In genomic region chr7:27222538-27222937, GRCm38 (mm10) we compare ENCODE assay signal across 21 mouse cellular contexts. TPM values are rescaled to one million over a fixed set of nuclear protein-coding genes. Genes with fewer than 3 reads are reported as not detected.
A peak's percentile ranks its signal among the peaks of the same experiment; 100 is the strongest.
DNase-seq lines count a peak whose midpoint lies in the region; ATAC-seq and TF ChIP-seq lines count a peak whose summit lies in the region.
"Had no signal": no experiment of that assay in that cellular context is flagged by ENCODE, and none has a peak within 500 bp of the region (broad histone marks: within the 10 kb centered on the region; RNA-seq: fewer than 3 reads in every experiment).

No protein-coding gene starts in this region.

- H3K9me3 ChIP-seq in MEL (replicated peaks; ENCODE audit: insufficient read depth, low read length) = no peaks in the 10 kb centered on the region
- H3K9me3 ChIP-seq in liver, embryonic 15.5 days (replicated peaks) = no peaks in the 10 kb centered on the region
- H3K9me3 ChIP-seq: embryonic facial prominence, embryonic 13.5 days; forebrain, embryonic 12.5 days; G1E; heart, embryonic 10.5 days; hindbrain, embryonic 13.5 days had no signal

- peak overlapping the region; percentile 10; the same call in 1 of the 2 replicates for H3K4me2 ChIP-seq in liver, embryonic 15.5 days
- H3K4me2 ChIP-seq: embryonic facial prominence, embryonic 13.5 days; forebrain, embryonic 12.5 days; hindbrain, embryonic 13.5 days had no signal

- H3K27ac ChIP-seq in MEL (ENCODE audit: control insufficient read depth, low read depth, low read length) = no peak overlapping the region
- H3K27ac ChIP-seq in liver, embryonic 15.5 days (replicated peaks) = no peak overlapping the region
- H3K27ac ChIP-seq: embryonic facial prominence, embryonic 13.5 days; forebrain, embryonic 12.5 days; hindbrain, embryonic 13.5 days; hindbrain, postnatal 0 days had no signal

- peak; percentile 18; the same call in 1 of the 2 replicates for ATAC-seq in liver, embryonic 15.5 days (ENCODE audit: insufficient read depth)
- ATAC-seq: forebrain, embryonic 16.5 days; hindbrain, postnatal 0 days had no signal

- no peak overlapping the region for H3K4me3 ChIP-seq in MEL (ENCODE audit: control insufficient read depth in 1 of 2, insufficient read depth in 1 of 2, low read depth in 2 of 2, low read length in 2 of 2)
- no peak overlapping the region for H3K4me3 ChIP-seq in liver, embryonic 15.5 days (replicated peaks)
- H3K4me3 ChIP-seq: embryonic facial prominence, embryonic 13.5 days; forebrain, embryonic 12.5 days; heart, embryonic 10.5 days; hindbrain, embryonic 13.5 days had no signal

- no peak overlapping the region for H3K9ac ChIP-seq in MEL (ENCODE audit: control insufficient read depth, low read depth, low read length, poor library complexity, severe bottlenecking)
- H3K9ac ChIP-seq in liver, embryonic 15.5 days = no peak overlapping the region
- H3K9ac ChIP-seq: forebrain, embryonic 12.5 days had no signal

- no peak for TF ChIP-seq EP300 in MEL (IDR thresholded peaks at IDR 0.05; ENCODE audit: low read depth in 1 of 2, low read length in 2 of 2)

- WGBS in liver, embryonic 15.5 days (ENCODE audit: insufficient replicate concordance) = 28% methylated on average over 1 of the region's 1 CpGs

- TF ChIP-seq CTCF in MEL (IDR thresholded peaks at IDR 0.05 in 2 of 3, conservative IDR thresholded peaks at IDR 0.05 in 1 of 3; ENCODE audit: control insufficient read depth in 1 of 3, insufficient read depth in 1 of 3, low read depth in 2 of 3, low read length in 3 of 3, poor library complexity in 1 of 3, severe bottlenecking in 1 of 3) = no peak

- TF ChIP-seq POLR2A in MEL (IDR thresholded peaks at IDR 0.05; ENCODE audit: control insufficient read depth in 1 of 2, insufficient read depth in 1 of 2, low read depth in 1 of 2, low read length in 2 of 2, poor library complexity in 1 of 2) = no peak

- peaks cover 3% of the 10 kb centered on the region; the same call in 1 of the 2 replicates for H3K79me2 ChIP-seq in MEL (ENCODE audit: control insufficient read depth, insufficient read depth, low read length, poor library complexity)

- no peaks in the 10 kb centered on the region for H3K27me3 ChIP-seq in MEL (ENCODE audit: control insufficient read depth in 1 of 2, insufficient read depth in 2 of 2, low read length in 2 of 2)
- H3K27me3 ChIP-seq in liver, embryonic 15.5 days = no peaks in the 10 kb centered on the region
- H3K27me3 ChIP-seq: embryonic facial prominence, embryonic 13.5 days; forebrain, embryonic 12.5 days; hindbrain, embryonic 13.5 days; Patski had no signal

- H3K4me1 ChIP-seq in MEL (ENCODE audit: control insufficient read depth in 1 of 2, insufficient read depth in 2 of 2, low read length in 2 of 2) = peaks cover 2 to 19% of the 10 kb centered on the region in 2 experiments
- peaks cover 64% of the 10 kb centered on the region for H3K4me1 ChIP-seq in liver, embryonic 15.5 days (replicated peaks)

- peak; percentile 33 for DNase-seq in ES-CJ7 (ENCODE audit: low read depth, low spot score)
- peak; percentile 23 for DNase-seq in MEL (ENCODE audit: low read depth, low spot score)
- peak; percentile 48 for DNase-seq in c-Kit-positive CD71-positive TER-119-negative erythroid progenitor cells, embryonic 14.5 days (ENCODE audit: low read depth)
- no peak for DNase-seq in T-cell, adult 2 months (ENCODE audit: low spot score)
- no peak for DNase-seq in ovary, postnatal 36 days (ENCODE audit: low spot score)
- DNase-seq in ovary, adult 18-20 months (ENCODE audit: low spot score) = no peak
- DNase-seq: adrenal gland, postnatal 10 days; cerebellum, adult 2 months; cerebellum, postnatal 25 days; gastrocnemius, postnatal 10 days; heart, adult 18-20 months; heart, postnatal 14 days had no signal

- H3K36me3 ChIP-seq in MEL (ENCODE audit: control insufficient read depth in 1 of 2, insufficient read depth in 2 of 2, low read length in 2 of 2) = peaks cover 0 to 9% of the 10 kb centered on the region in 2 experiments; a peak in 2 of 4 replicates
- H3K36me3 ChIP-seq in liver, embryonic 15.5 days (replicated peaks) = 0 out of 2 replicates have a peak, but pooled peaks cover 3% of the 10 kb centered on the region

- TF ChIP-seq RAD21 in MEL (IDR thresholded peaks at IDR 0.05; ENCODE audit: low read depth, low read length) = no peak

TF ChIP-seq in MEL, 35 proteins besides CTCF, POLR2A, EP300 and RAD21:
- TF ChIP-seq CHD1 (IDR thresholded peaks at IDR 0.05; ENCODE audit: low read depth, low read length) = no peak

RNA-seq across cellular contexts. Expression of gene Itpkc, which starts 5.9 kb away (rescaled TPM):
- total RNA-seq in MEL (2012; rRNA removed) = 5.1 and 6.8 TPM in 2 replicates
- polyA plus RNA-seq in MEL (2012; ENCODE audit: insufficient read depth in 1 of 2, insufficient read length in 2 of 2, low read depth in 1 of 2, low replicate concordance in 2 of 2, missing spikeins in 1 of 2) = 1 to 10 TPM in 1 of 2 experiments, not detected in 1; 6.3 TPM
- 1.7 and 2.1 TPM in 2 replicates for polyA plus RNA-seq in liver, embryonic 15.5 days (2015; fragmentation: Nextera tagmentation; extraction: Ambion mirVana)

RNA-seq across cellular contexts. Expression of gene Coq8b, which starts 10.3 kb away (rescaled TPM):
- total RNA-seq in MEL (2012; rRNA removed) = 12.5 and 13.8 TPM in 2 replicates
- 10 to 100 TPM in 1 of 2 experiments, not detected in 1; 22.7 TPM for polyA plus RNA-seq in MEL (2012; ENCODE audit: insufficient read depth in 1 of 2, insufficient read length in 2 of 2, low read depth in 1 of 2, low replicate concordance in 2 of 2, missing spikeins in 1 of 2)
- polyA plus RNA-seq in liver, embryonic 15.5 days (2015; fragmentation: Nextera tagmentation; extraction: Ambion mirVana) = 23.8 and 26.5 TPM in 2 replicates

RNA-seq across cellular contexts. Expression of gene Snrpa, which starts 26.5 kb away (rescaled TPM):
- total RNA-seq in MEL (2012; rRNA removed) = 128 and 139 TPM in 2 replicates
- polyA plus RNA-seq in MEL (2012; ENCODE audit: insufficient read depth in 1 of 2, insufficient read length in 2 of 2, low read depth in 1 of 2, low replicate concordance in 2 of 2, missing spikeins in 1 of 2) = 100 to 1,000 TPM in 1 of 2 experiments, not detected in 1; 310 TPM
- polyA plus RNA-seq in liver, embryonic 15.5 days (2015; fragmentation: Nextera tagmentation; extraction: Ambion mirVana) = 79.3 and 89.6 TPM in 2 replicates

RNA-seq across cellular contexts. Expression of gene BC024978, which starts 27.0 kb away (rescaled TPM):
- total RNA-seq in MEL (2012; rRNA removed) = 1.6 and 2.1 TPM in 2 replicates
- polyA plus RNA-seq in MEL (2012; ENCODE audit: insufficient read depth in 1 of 2, insufficient read length in 2 of 2, low read depth in 1 of 2, low replicate concordance in 2 of 2, missing spikeins in 1 of 2) = 1 to 10 TPM in 1 of 2 experiments, not detected in 1; 7.1 TPM
- 0.79 and 1.0 TPM in 2 replicates for polyA plus RNA-seq in liver, embryonic 15.5 days (2015; fragmentation: Nextera tagmentation; extraction: Ambion mirVana)

RNA-seq across cellular contexts. Expression of gene Numbl, which starts 35.7 kb away (rescaled TPM):
- total RNA-seq in MEL (2012; rRNA removed) = 2.2 and 3.6 TPM in 2 replicates
- 10 to 100 TPM in 1 of 2 experiments, not detected in 1; 10.6 TPM for polyA plus RNA-seq in MEL (2012; ENCODE audit: insufficient read depth in 1 of 2, insufficient read length in 2 of 2, low read depth in 1 of 2, low replicate concordance in 2 of 2, missing spikeins in 1 of 2)
- 2.0 and 2.6 TPM in 2 replicates for polyA plus RNA-seq in liver, embryonic 15.5 days (2015; fragmentation: Nextera tagmentation; extraction: Ambion mirVana)

Comparison
In these comparisons a context has a peak if more than half of its experiments do, and no peak if none do; other contexts are left out.
1. DNase-seq: peak in ES-CJ7 (single experiment), MEL (single experiment) and c-Kit-positive CD71-positive TER-119-negative erythroid progenitor cells, embryonic 14.5 days (single experiment); none in T-cell, adult 2 months (single experiment), ovary, postnatal 36 days (single experiment) and ovary, adult 18-20 months (single experiment).